In the genomic region with DNA sequence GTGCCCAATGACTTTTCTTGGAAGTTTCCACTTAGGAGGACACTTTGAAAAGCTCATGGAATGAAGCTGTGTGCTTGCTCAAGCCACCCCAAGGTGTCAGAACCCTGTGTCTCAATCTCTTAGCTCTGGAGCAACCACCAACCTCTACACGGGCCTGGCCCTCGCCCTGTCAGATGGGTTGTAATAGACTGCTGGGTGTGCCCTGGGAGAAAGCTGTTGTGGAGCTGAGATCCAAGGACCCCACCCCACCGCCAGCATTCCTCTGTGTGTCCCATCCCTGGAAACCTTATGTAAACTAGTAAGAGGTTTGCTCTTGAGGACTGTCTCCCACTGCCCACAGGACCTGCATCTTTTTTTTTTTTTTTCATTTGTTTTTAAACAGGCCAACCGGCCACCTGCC, we compare ENCODE assay signal across 15 mouse cellular contexts.
DNase-seq lines count a peak whose midpoint lies in the region.
"Had no signal": no experiment of that assay in that cellular context is flagged by ENCODE, and none has a peak within 500 bp of the region (broad histone marks: within the 10 kb centered on the region; RNA-seq: fewer than 3 reads in every experiment).

No protein-coding gene starts in this region.

- WGBS in large intestine, adult 2 months: 37% methylated on average over 4 of the region's 4 CpGs

- DNase-seq in adrenal gland, postnatal 10 days: peak; percentile 37
- no peak for DNase-seq in adrenal gland, adult 8-10 months
- peak; percentile 35 for DNase-seq in lung, postnatal 10 days
- DNase-seq in lung, postnatal 25 days (ENCODE audit: low spot score): no peak
- DNase-seq in ZHBTc4 (ENCODE audit: low read depth, low spot score): peak; percentile 70
- DNase-seq in large intestine, adult 2 months (ENCODE audit: low read depth, low spot score): peak; percentile 40
- no peak for DNase-seq in layer of hippocampus, adult 18-20 months (ENCODE audit: low spot score in 2 of 2)
- DNase-seq in gastrocnemius, adult 8-10 months (ENCODE audit: low spot score in 2 of 2): no peak
- DNase-seq: cerebellum, adult 18-20 months; cerebellum, adult 9-11 months; forebrain, postnatal 0 days; gastrocnemius, adult 2 months; gastrocnemius, postnatal 36 days; heart, adult 2 months; heart, postnatal 14 days had no signal

Comparison
In these comparisons a context has a peak if more than half of its experiments do, and no peak if none do; other contexts are left out.
1. DNase-seq: peak in adrenal gland, postnatal 10 days (single experiment), lung, postnatal 10 days (single experiment), ZHBTc4 (single experiment) and large intestine, adult 2 months (single experiment); none in adrenal gland, adult 8-10 months (single experiment), lung, postnatal 25 days (single experiment), layer of hippocampus, adult 18-20 months (0 of 2) and gastrocnemius, adult 8-10 months (0 of 2).